Mouse (Mus musculus) hindbrain, embryonic 16.5 days (tissue): Measurements from ENCODE around the gene Magi1. TPM values are rescaled to one million over a fixed set of nuclear protein-coding genes. Genes with fewer than 3 reads are reported as not detected.
A peak's percentile ranks its signal among the peaks of the same experiment; 100 is the strongest.

ENCODE experiments used
- ATAC-seq: fragments of 200-750 bp; cut with Nextera tagmentation; 2 replicates; pipeline ENCODE4 v1.8.0; 2017; ENCODE audit warnings: moderate TSS enrichment, moderate library complexity
- H3K27ac ChIP-seq: fragments of 300-500 bp; sonication (generic); 2 replicates; pipeline ENCODE4 v1.5.1; 2014; ENCODE audit warnings: low read depth, mild to moderate bottlenecking, control low read depth, low read length, moderate library complexity
- H3K27me3 ChIP-seq: fragments of 300-500 bp; sonication (generic); replicated peaks from 2 replicates; pipeline ENCODE4 v1.6.1; 2014; ENCODE audit warnings: low read length; ENCODE audit not compliant: control insufficient read depth, insufficient read depth
- H3K36me3 ChIP-seq: fragments of 300-500 bp; sonication (generic); 2 replicates; pipeline ENCODE4 v1.6.1; 2014; ENCODE audit warnings: mild to moderate bottlenecking, low read length, moderate library complexity, mixed read lengths; ENCODE audit not compliant: control insufficient read depth, insufficient read depth
- H3K4me1 ChIP-seq: fragments of 300-500 bp; sonication (generic); 2 replicates; pipeline ENCODE4 v1.6.1; 2014; ENCODE audit warnings: low read depth, low read length; ENCODE audit not compliant: control insufficient read depth, insufficient read depth
- H3K4me2 ChIP-seq: fragments of 300-500 bp; sonication (generic); 2 replicates; pipeline ENCODE4 v1.6.1; 2014; ENCODE audit warnings: mild to moderate bottlenecking, low read length, control low read depth, moderate library complexity
- H3K4me3 ChIP-seq: fragments of 300-500 bp; sonication (generic); 2 replicates; pipeline ENCODE4 v1.5.1; 2014; ENCODE audit warnings: mild to moderate bottlenecking, low read length, control low read depth, moderate library complexity
- H3K9ac ChIP-seq: fragments of 300-500 bp; sonication (generic); 2 replicates; pipeline ENCODE4 v1.6.1; 2014; ENCODE audit warnings: low read depth, mild to moderate bottlenecking, control low read depth, low read length, moderate library complexity
- H3K9me3 ChIP-seq: fragments of 300-500 bp; sonication (generic); 2 replicates; pipeline ENCODE4 v1.6.1; 2014; ENCODE audit warnings: mild to moderate bottlenecking, low read length, moderate library complexity; ENCODE audit not compliant: control insufficient read depth
- WGBS: fragments of 180-500 bp; shearing (Covaris S2); extraction: QIAGEN DNeasy Blood & Tissue Kit; methylation state at CpG from one replicate; pipeline ENCODE4 v1.1.7; 2014; 5-methylcytosine and 5-hydroxymethylcytosine counted together
- polyA plus RNA-seq: library from polyadenylated mRNA; unstranded; fragments of >200 nt; fragmentation: Nextera tagmentation; extraction: Ambion mirVana; gene quantifications from 2 replicates; pipeline ENCODE4 v1.2.1, GENCODE M21; 2015

Magi1 gene
- polyA plus RNA-seq, 1 experiment from 2014 or later = 27.7 TPM

DNA sequence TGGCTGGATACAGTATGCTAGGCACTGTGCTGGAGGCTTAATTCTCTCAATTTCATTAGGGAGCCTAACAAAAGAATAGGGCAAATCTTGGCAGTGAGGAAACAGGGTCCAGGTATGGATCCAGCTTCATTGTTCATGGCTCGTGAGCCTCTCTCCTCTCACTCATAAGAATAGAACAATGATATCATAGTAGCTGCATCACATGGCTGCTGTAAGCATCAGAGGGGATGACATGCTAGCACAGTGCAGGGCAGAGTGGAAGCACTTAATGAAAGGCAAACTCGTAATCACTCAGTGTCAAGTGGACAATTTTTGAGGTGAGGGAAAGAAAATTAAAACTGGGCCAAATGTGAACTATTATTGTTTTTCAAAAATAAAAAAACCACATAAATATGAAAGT lies 337.1 kb downstream of the Magi1 start:
- WGBS = 79% methylated on average over 2 of the region's 2 CpGs

DNA sequence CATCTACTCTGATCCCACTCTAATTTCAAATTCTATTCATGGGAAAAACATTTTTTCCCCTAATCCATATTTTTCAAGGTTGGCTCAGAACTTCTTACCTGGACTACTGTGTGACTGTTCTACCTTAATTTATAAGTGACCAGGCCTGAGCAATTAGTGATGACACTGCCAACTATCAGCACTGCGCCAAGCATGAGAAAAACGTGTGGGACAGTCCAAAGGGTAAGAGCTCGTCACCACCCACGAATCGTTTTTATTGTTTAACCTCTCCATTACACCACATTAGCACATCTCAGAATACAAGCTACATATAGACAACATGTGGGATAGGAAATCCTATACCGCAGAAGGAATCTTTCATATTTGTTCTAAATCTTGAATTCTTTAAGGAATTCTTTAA lies 347.4 kb downstream of the Magi1 start:
- Histone ChIP-seq H3K4me3 (no peak overlapping the region), H3K36me3 (no peaks in the 10 kb centered on the region), H3K27ac (no peak overlapping the region), H3K27me3 (no peaks in the 10 kb centered on the region), H3K4me2 (no peak overlapping the region), H3K9me3 (no peaks in the 10 kb centered on the region), H3K4me1 (no peaks in the 10 kb centered on the region), H3K9ac (no peak overlapping the region)
- ATAC-seq = no peak
- WGBS = 86% methylated on average over 6 of the region's 6 CpGs

More for the DNA sequence above, 337.1 kb downstream of the Magi1 start:
- no peak overlapping the region for H3K27ac ChIP-seq
- no peak for ATAC-seq
- no peaks in the 10 kb centered on the region for H3K36me3 ChIP-seq
- no peak overlapping the region for H3K4me2 ChIP-seq
- H3K9me3 ChIP-seq = no peaks in the 10 kb centered on the region
- H3K4me3 ChIP-seq = no peak overlapping the region
- no peaks in the 10 kb centered on the region for H3K4me1 ChIP-seq
- H3K9ac ChIP-seq = no peak overlapping the region
- no peaks in the 10 kb centered on the region for H3K27me3 ChIP-seq

DNA sequence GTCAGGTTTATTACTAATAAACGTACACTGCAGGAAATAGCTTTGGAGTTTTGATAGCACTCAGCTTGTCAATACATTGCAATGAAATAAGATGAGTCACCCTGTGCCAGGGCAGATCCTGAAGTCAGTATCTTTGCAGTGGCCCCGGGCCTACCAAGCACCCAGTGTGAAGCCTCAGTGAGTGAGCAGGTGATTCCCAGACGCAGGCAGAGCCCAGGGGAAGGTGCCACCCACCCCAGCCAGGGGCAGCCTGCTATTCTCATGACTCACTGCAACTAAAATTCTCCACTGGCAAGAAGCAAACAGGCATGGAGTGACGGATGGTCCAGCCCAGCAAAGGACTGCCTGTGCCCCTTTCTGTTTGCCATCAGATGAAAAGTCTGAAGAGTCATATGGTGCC lies 347.9 kb downstream of the Magi1 start:
- H3K9ac ChIP-seq = no peak overlapping the region
- no peak overlapping the region for H3K4me3 ChIP-seq
- no peaks in the 10 kb centered on the region for H3K36me3 ChIP-seq
- no peak overlapping the region for H3K27ac ChIP-seq
- H3K4me2 ChIP-seq = no peak overlapping the region
- WGBS = 80% methylated on average over 4 of the region's 4 CpGs
- H3K9me3 ChIP-seq = no peaks in the 10 kb centered on the region
- H3K27me3 ChIP-seq = no peaks in the 10 kb centered on the region
- no peaks in the 10 kb centered on the region for H3K4me1 ChIP-seq
- no peak for ATAC-seq

DNA sequence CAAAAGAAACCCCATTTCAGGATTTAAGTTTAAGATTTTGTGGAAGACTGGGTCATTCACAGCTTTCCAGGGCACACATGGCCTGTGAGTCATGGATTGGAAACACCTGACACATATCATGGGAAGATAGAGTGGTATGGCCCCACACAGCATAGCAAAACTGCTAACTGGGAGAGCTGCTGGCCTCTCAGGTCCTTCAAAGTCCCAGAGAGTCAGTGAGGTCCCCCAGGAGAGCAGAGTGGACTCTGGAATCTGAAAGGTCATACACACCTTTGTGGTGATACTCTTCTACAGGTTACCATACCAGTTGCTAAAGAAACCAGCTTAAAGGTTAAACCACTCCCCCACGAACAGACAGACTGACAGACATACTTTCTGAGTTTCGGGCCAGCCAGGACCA lies 349.0 kb downstream of the Magi1 start:
- 85% methylated on average over 2 of the region's 2 CpGs for WGBS
- H3K27ac ChIP-seq = no peak overlapping the region
- no peaks in the 10 kb centered on the region for H3K9me3 ChIP-seq
- H3K36me3 ChIP-seq = no peaks in the 10 kb centered on the region
- no peaks in the 10 kb centered on the region for H3K27me3 ChIP-seq
- no peak overlapping the region for H3K9ac ChIP-seq
- H3K4me2 ChIP-seq = no peak overlapping the region
- H3K4me3 ChIP-seq = no peak overlapping the region
- no peak for ATAC-seq
- H3K4me1 ChIP-seq = no peaks in the 10 kb centered on the region

DNA sequence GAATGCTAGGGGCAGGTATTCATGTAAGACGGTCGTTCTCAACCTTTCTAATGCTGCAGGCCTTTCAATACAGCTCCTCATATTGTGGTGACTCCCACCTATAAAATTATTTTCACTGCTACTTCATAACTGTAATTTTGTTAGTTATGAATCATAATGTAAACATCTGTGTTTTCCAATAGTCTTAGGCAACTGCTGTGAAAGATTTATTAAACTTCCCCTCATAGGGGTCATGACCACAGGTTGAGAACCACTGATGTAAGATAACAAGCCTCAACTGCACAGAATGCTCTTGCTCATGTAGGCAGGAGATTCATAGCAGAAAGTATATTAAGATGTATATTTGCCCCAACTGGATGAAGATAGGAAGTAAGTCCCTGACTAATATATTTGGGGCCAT lies 359.1 kb downstream of the Magi1 start:
- no peak overlapping the region for H3K4me2 ChIP-seq
- no peaks in the 10 kb centered on the region for H3K36me3 ChIP-seq
- WGBS = 92% methylated on average over 2 of the region's 2 CpGs
- H3K27ac ChIP-seq = no peak overlapping the region
- no peak overlapping the region for H3K4me3 ChIP-seq
- no peak for ATAC-seq
- no peak overlapping the region for H3K9ac ChIP-seq
- no peaks in the 10 kb centered on the region for H3K9me3 ChIP-seq
- H3K4me1 ChIP-seq = no peaks in the 10 kb centered on the region
- no peaks in the 10 kb centered on the region for H3K27me3 ChIP-seq

DNA sequence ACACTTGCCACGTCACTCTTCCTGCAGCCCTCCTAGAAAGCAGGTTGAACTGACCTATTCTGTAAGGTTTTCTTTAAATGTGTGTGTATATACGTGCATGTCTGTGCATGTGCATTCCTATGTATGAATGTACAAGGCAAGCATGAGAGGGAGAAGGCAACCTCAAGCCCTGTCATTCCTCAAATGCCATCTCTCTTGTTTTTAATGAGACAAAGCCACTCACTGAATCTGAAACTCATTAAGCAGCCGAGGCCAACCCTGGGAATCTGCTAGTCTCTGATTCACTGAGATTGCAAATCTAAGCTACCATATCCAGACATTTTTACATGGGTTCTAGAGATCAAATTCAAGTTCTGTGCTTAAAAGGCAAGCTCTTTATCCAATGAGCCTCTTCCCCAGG lies 359.7 kb downstream of the Magi1 start:
- no peaks in the 10 kb centered on the region for H3K4me1 ChIP-seq
- no peaks in the 10 kb centered on the region for H3K9me3 ChIP-seq
- WGBS = 54% methylated on average over 3 of the region's 3 CpGs
- H3K9ac ChIP-seq = no peak overlapping the region
- no peaks in the 10 kb centered on the region for H3K27me3 ChIP-seq
- no peak for ATAC-seq
- no peak overlapping the region for H3K4me3 ChIP-seq
- H3K4me2 ChIP-seq = no peak overlapping the region
- no peak overlapping the region for H3K27ac ChIP-seq
- no peaks in the 10 kb centered on the region for H3K36me3 ChIP-seq

DNA sequence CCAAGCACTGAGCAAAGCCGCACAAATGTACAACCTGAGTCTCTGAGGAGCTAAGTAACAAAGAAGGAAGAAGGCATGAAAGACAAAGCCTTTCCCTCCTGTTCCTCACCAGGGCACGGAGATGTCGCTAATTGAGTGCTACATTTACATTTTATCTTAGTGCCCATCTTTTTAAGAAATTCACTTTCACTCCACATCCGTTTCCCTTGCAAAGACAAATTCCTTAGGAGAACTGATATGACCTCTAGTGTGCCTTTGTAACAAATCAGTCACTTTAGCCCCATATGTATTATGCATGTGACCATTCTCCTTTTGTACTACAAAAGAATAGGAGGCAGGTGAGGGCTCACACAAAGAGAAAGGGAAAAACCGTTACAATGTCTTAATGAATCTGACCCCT lies 360.4 kb downstream of the Magi1 start:
- Histone ChIP-seq H3K27ac (no peak overlapping the region), H3K36me3 (no peaks in the 10 kb centered on the region), H3K9ac (no peak overlapping the region), H3K4me1 (no peaks in the 10 kb centered on the region), H3K9me3 (no peaks in the 10 kb centered on the region), H3K4me3 (no peak overlapping the region), H3K27me3 (no peaks in the 10 kb centered on the region), H3K4me2 (no peak overlapping the region)
- no peak for ATAC-seq
- 55% methylated on average over 5 of the region's 5 CpGs for WGBS

DNA sequence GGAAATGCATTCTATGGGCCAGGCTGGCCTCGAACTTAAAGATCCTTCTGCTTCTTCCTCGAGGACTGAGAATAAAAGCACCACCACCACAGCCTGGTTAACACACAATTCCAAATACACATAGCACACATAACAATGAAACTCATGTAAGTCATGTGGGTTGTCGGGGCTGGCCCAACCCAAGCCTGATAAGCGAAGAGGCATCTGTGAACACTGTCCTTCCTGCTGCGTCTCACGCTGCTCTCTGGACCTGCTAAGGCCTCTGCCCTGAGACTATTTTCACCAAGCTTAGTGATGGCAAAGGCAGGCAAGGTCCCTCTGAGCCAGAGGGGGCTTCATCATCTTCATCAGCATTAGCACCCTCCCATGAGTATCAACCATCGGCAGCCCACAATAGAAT lies 360.8 kb downstream of the Magi1 start:
- Histone ChIP-seq H3K4me2 (no peak overlapping the region), H3K27me3 (no peaks in the 10 kb centered on the region), H3K27ac (no peak overlapping the region), H3K36me3 (no peaks in the 10 kb centered on the region), H3K9ac (no peak overlapping the region), H3K9me3 (no peaks in the 10 kb centered on the region), H3K4me1 (no peaks in the 10 kb centered on the region), H3K4me3 (no peak overlapping the region)
- ATAC-seq = no peak
- WGBS = 81% methylated on average over 7 of the region's 7 CpGs

DNA sequence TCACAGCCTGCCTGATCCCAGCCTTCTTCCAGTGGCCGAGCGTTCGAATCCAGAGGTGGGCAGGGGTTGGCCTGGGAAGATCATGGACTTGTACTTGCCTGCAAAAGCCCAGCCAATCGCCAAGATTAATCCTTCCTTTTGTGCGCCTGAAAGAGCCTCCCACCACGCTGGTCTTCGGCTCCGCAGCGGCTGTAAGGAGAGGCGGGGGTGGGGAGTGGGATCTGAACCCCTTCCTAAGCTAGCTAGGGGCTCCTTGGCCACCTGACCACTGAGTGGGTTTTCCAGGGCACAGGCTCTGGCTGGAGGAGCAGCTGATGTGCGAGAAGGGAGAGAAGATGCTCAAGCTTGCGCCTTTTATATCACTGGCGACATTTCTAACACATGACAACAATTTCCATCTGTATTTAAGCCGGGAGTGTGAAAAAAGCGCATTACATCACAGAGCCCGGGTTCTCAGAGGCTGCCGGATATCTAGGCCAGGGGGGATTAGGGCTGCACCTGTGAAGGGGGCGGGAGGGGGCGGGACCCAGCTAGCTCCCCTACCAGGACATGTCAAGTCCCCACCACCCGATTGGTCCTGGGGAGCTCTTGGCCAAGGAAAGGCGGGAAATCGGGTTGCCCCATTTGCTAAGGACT lies 370.4 kb downstream of the Magi1 start:
- no peaks in the 10 kb centered on the region for H3K27me3 ChIP-seq
- ATAC-seq = peak; percentile 59
- WGBS = 2% methylated on average over 22 of the region's 22 CpGs
- peak overlapping the region; percentile 95 for H3K27ac ChIP-seq
- H3K4me1 ChIP-seq = peaks cover 20% of the 10 kb centered on the region
- H3K4me2 ChIP-seq = peak overlapping the region; percentile 70
- no peaks in the 10 kb centered on the region for H3K36me3 ChIP-seq
- H3K9me3 ChIP-seq = no peaks in the 10 kb centered on the region
- peak overlapping the region; percentile 58 for H3K4me3 ChIP-seq
- peak overlapping the region; percentile 82 for H3K9ac ChIP-seq
